Mouse (Mus musculus) bone marrow, adult 2 months (tissue): ENCODE results near the gene Rpl13a.

Experiments used
- CTCF ChIP-seq: fragments of 200-500 bp; IDR thresholded peaks from 2 replicates; pipeline ENCODE4 v1.5.1; 2011; ENCODE audit warnings: low read length, control low read depth; ENCODE audit not compliant: control insufficient read depth, insufficient read depth
- POLR2A ChIP-seq: fragments of 200-500 bp; IDR thresholded peaks from 2 replicates; pipeline ENCODE4 v1.6.1; 2011; ENCODE audit warnings: low read depth, mild to moderate bottlenecking, control low read depth, low read length, borderline replicate concordance; ENCODE audit not compliant: control insufficient read depth

DNA sequence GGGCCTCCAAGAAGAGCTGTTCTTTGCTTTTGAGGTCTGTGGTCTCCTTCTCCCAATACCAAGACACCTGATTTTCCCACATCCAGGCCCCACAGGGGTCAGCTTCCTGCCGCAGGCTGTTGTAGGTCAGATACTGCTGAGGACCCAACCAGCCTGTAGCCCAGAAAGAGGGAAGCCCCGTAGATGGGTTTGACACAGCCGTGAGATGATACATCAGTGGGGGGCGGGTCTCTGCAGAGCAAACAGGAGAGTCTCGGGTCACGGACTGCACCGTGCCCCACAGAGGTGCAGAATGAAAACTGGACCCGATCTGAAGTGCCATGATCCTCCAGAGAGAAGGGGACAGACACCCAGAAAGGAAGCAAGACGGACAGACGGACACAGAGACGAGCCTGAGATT is 26.1 kb downstream of the Rpl13a start:
- no peak for TF ChIP-seq POLR2A
- no peak for TF ChIP-seq CTCF
